ENCODE assay signal across 14 mouse cellular contexts in genomic region chr6:23410256-23411049, GRCm38 (mm10).
A peak's percentile ranks its signal among the peaks of the same experiment; 100 is the strongest.
DNase-seq lines count a peak whose midpoint lies in the region; ATAC-seq and TF ChIP-seq lines count a peak whose summit lies in the region.
"Had no signal": no experiment of that assay in that cellular context is flagged by ENCODE, and none has a peak within 500 bp of the region (broad histone marks: within the 10 kb centered on the region; RNA-seq: fewer than 3 reads in every experiment).

No protein-coding gene starts in this region.

- H3K9me3 ChIP-seq in E14TG2a.4 (ENCODE audit: low read length) (no peaks in the 10 kb centered on the region), ES-E14 (ENCODE audit: control insufficient read depth, insufficient read depth, low read depth, low read length) (no peaks in the 10 kb centered on the region)
- H3K9me3 ChIP-seq in forebrain, embryonic 16.5 days (ENCODE audit: control insufficient read depth, low read length), result no peaks in the 10 kb centered on the region
- H3K9me3 ChIP-seq in midbrain, embryonic 10.5 days (replicated peaks), result no peaks in the 10 kb centered on the region
- H3K9me3 ChIP-seq: lung, embryonic 15.5 days had no signal

- WGBS in forebrain, embryonic 16.5 days, result 9% methylated on average over 12 of the region's 12 CpGs
- WGBS in midbrain, embryonic 10.5 days, result 6% methylated on average over 12 of the region's 12 CpGs

- no peaks in the 10 kb centered on the region for H3K36me3 ChIP-seq in E14TG2a.4 (ENCODE audit: insufficient read depth, low read length)
- no peaks in the 10 kb centered on the region for H3K36me3 ChIP-seq in ES-E14 (ENCODE audit: control insufficient read depth, insufficient read depth, low read length, poor library complexity, severe bottlenecking)
- H3K36me3 ChIP-seq in forebrain, embryonic 16.5 days (ENCODE audit: control insufficient read depth, insufficient read depth), result no peaks in the 10 kb centered on the region
- no peaks in the 10 kb centered on the region for H3K36me3 ChIP-seq in midbrain, embryonic 10.5 days
- H3K36me3 ChIP-seq: lung, embryonic 15.5 days had no signal

- no peak overlapping the region for H3K9ac ChIP-seq in ES-E14 (ENCODE audit: insufficient read depth, low read depth, low read length, poor library complexity, severe bottlenecking)
- no peak overlapping the region for H3K9ac ChIP-seq in forebrain, embryonic 16.5 days (replicated peaks; ENCODE audit: low read depth, low read length)
- H3K9ac ChIP-seq: lung, embryonic 15.5 days had no signal

- no peak overlapping the region for H3K27ac ChIP-seq in ES-E14 (ENCODE audit: insufficient read depth, low read depth, low read length, poor library complexity, severe bottlenecking)
- no peak overlapping the region for H3K27ac ChIP-seq in forebrain, embryonic 16.5 days (ENCODE audit: low read length)
- H3K27ac ChIP-seq in midbrain, embryonic 10.5 days (replicated peaks), result no peak overlapping the region
- H3K27ac ChIP-seq: kidney, postnatal 0 days; lung, embryonic 15.5 days had no signal

- TF ChIP-seq CTCF in E14TG2a.4 (conservative IDR thresholded peaks at IDR 0.05; ENCODE audit: low read length), result no peak

- DNase-seq in ES-E14 (ENCODE audit: low read depth, low spot score), result peak; percentile 27
- no peak for DNase-seq in midbrain, embryonic 10.5 days (ENCODE audit: low spot score)
- DNase-seq in urinary bladder, postnatal 14 days (ENCODE audit: low spot score), result no peak
- no peak for DNase-seq in kidney, adult 11 months
- DNase-seq in cerebellum, postnatal 14 days, result no peak
- DNase-seq: cerebellum, postnatal 10 days; gastrocnemius, postnatal 36 days; heart, postnatal 4 days had no signal

- H3K4me2 ChIP-seq in forebrain, embryonic 16.5 days (ENCODE audit: low read length), result peak overlapping the region; percentile 36
- H3K4me2 ChIP-seq: lung, embryonic 15.5 days had no signal

- peaks cover 26% of the 10 kb centered on the region for H3K4me1 ChIP-seq in E14TG2a.4 (replicated peaks; ENCODE audit: low read depth, low read length)
- H3K4me1 ChIP-seq in ES-E14 (ENCODE audit: control insufficient read depth in 2 of 2, insufficient read depth in 2 of 2, low read length in 2 of 2, poor library complexity in 1 of 2), result peaks cover 0 to 5% of the 10 kb centered on the region in 2 experiments; a peak in 1 of 4 replicates
- H3K4me1 ChIP-seq in forebrain, embryonic 16.5 days (replicated peaks; ENCODE audit: control insufficient read depth, insufficient read depth, low read length), result peaks cover 4% of the 10 kb centered on the region; the same call in 1 of the 2 replicates
- H3K4me1 ChIP-seq in midbrain, embryonic 10.5 days, result peaks cover 18% of the 10 kb centered on the region
- H3K4me1 ChIP-seq: lung, embryonic 15.5 days had no signal

- peaks cover 20% of the 10 kb centered on the region for H3K27me3 ChIP-seq in E14TG2a.4 (ENCODE audit: insufficient read depth, low read length)
- H3K27me3 ChIP-seq in forebrain, embryonic 16.5 days (replicated peaks; ENCODE audit: control insufficient read depth, insufficient read depth, low read length), result no peaks in the 10 kb centered on the region
- H3K27me3 ChIP-seq in midbrain, embryonic 10.5 days (ENCODE audit: low read depth, poor library complexity, severe bottlenecking), result peaks cover 32% of the 10 kb centered on the region
- H3K27me3 ChIP-seq: CH12.LX; lung, embryonic 15.5 days had no signal

- H3K4me3 ChIP-seq in E14TG2a.4 (replicated peaks; ENCODE audit: low read length) (peak overlapping the region; percentile 5; the same call in 1 of the 2 replicates), ES-E14 (ENCODE audit: insufficient read depth in 1 of 2, low read depth in 1 of 2, low read length in 2 of 2, poor library complexity in 1 of 2, severe bottlenecking in 1 of 2) (no peak overlapping the region)
- 0 out of 2 replicates have a peak overlapping the region, but pooled peaks have one; percentile 7 for H3K4me3 ChIP-seq in forebrain, embryonic 16.5 days (replicated peaks; ENCODE audit: low read length)
- peak overlapping the region; percentile 23; the same call in 1 of the 2 replicates for H3K4me3 ChIP-seq in midbrain, embryonic 10.5 days
- H3K4me3 ChIP-seq: lung, embryonic 15.5 days had no signal

- no peak for ATAC-seq in forebrain, embryonic 16.5 days
- ATAC-seq in CD4-positive, CD25-positive, alpha-beta regulatory T cell, adult 4 months, result no peak

- in situ Hi-C loops in ES-E14 (cut with MboI; ENCODE audit: low sequenced_read_pairs in 2 of 2, unreplicated experiment in 2 of 2), result no loop called here

TF ChIP-seq in ES-E14, 5 proteins besides CTCF, POLR2A, EP300 and RAD21:
- TF ChIP-seq ZC3H11A (IDR thresholded peaks at IDR 0.05; ENCODE audit: borderline replicate concordance, low read depth, low read length) (no peak), HCFC1 (IDR thresholded peaks at IDR 0.05; ENCODE audit: borderline replicate concordance, insufficient read depth, low read length) (no peak), CHD2 (IDR thresholded peaks at IDR 0.05; ENCODE audit: low read depth, low read length) (no peak), ZNF384 (IDR thresholded peaks at IDR 0.05; ENCODE audit: low read depth, low read length) (no peak), MAFK (IDR thresholded peaks at IDR 0.05; ENCODE audit: insufficient read depth, low read depth, low read length) (no peak)
TF ChIP-seq in ES-E14: peak in this region for 0.

Comparison
In these comparisons a context has a peak if more than half of its experiments do, and no peak if none do; other contexts are left out.
1. H3K4me3 ChIP-seq: peak in E14TG2a.4 (single experiment), forebrain, embryonic 16.5 days (single experiment) and midbrain, embryonic 10.5 days (single experiment); none in ES-E14 (0 of 2).